Mouse (Mus musculus) adrenal gland, adult 2 months (tissue): ENCODE results near the gene Tnnt2. TPM values are rescaled to one million over a fixed set of nuclear protein-coding genes. Genes with fewer than 3 reads are reported as not detected.

Experiments
- DNase-seq: peaks from one replicate; pipeline ENCODE4 v3.0.0; 2021
- long read RNA-seq: library from polyadenylated mRNA; stranded (forward); transcript quantifications from one replicate; pipeline ENCODE4 v2.0.0, GENCODE M21; 2021
- polyA plus RNA-seq: library from polyadenylated mRNA; depleted of rRNA; stranded (reverse); fragments of >200 nt; gene quantifications from 2 replicates; pipeline ENCODE4 v1.2.3, GENCODE M21; 2012; rRNA removed
- total RNA-seq, 2 experiments: library from RNA; stranded (reverse); gene quantifications; 2 replicates each; pipeline ENCODE4 v1.2.3; 2021

The Tnnt2 gene
- total RNA-seq (1 to 10 TPM; 3.1 to 5.7 TPM), polyA plus RNA-seq (0.66 and 1.00 TPM in 2 replicates)
- long read RNA-seq, partial matches to known transcripts: 0 of 1 reads
- long read RNA-seq, other reads (novel, unspliced or antisense): 1 of 1 reads

DNA sequence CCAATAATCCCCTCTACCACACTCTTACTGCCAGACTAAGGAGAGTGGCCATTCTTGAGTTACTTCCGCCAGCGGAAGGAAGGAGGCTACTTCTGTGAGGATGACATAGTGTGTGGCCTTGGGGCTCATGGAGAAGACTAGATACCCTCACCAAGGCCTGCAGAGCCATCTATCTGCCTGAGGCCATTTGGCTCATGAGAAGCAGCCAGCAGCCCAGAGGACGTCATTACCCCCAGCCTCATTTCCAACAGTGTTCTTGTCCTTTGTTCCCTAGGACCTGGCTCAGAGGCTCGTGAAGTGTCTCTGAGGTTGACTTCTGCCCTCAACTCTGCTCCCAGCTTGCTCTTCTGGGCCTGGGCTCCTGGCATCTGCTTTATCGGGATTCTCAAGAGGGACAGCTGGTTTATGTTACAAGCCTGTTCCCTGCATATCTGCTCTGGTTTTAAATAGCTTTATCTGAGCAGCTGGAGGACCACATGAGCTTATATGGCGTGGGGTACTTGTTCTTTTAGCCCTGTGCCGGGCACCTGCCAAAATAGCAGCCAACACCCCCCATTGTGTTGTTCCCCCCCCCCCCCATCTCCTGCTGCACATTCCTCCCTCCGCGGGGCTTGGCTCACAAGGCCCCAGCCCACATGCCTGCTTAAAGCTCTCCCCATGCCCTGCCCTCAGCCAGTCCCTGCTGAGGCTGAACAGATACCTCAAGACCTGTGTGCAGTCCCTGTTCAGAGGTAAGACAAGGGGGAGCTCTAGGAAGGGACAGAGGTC is at the start of gene Tnnt2:
TSS of gene Tnnt2 (plus strand) at position 639 of the 768 bp plus-strand sequence.
- no peak for DNase-seq

DNA sequence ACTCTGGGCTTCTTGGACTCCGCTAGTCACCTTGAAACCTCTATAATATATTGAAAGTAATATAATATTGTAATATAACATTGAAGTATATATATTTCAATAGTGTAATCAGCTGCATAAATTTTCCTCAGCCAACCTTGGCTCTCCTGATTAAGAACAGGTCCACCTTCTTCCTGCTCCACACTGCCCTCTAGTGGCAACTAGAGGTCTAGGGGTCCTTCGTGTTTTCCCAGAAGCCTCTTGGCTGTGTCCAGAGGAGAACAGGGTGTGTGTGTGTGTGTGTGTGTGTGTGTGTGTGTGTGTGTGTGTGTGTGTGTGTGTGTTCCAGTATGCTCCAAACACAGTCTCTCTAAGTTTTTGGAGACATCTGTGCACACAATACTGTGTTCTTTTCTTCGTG is 48.4 kb upstream of the Tnnt2 start:
- peak; percentile 67 for DNase-seq

DNA sequence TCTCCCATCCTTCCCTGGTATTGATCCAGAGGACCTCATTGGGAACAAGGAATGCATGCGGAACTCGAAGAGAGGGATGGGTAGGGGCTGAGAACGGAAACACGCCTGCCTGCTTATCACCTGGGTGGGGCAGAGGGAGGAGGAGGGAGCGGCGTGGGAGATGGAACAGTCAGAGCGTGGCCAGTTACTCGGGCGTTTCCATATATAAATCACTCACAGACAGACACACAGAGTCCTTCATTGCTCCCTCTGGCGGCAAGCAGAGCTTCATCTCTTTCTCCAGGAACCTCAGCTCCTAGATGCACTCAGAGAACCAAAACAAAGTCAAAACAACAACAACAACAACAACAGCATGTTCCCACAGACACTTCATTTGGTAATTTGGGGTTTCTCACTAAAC is 47.4 kb upstream of the Tnnt2 start:
- peak; percentile 33 for DNase-seq

DNA sequence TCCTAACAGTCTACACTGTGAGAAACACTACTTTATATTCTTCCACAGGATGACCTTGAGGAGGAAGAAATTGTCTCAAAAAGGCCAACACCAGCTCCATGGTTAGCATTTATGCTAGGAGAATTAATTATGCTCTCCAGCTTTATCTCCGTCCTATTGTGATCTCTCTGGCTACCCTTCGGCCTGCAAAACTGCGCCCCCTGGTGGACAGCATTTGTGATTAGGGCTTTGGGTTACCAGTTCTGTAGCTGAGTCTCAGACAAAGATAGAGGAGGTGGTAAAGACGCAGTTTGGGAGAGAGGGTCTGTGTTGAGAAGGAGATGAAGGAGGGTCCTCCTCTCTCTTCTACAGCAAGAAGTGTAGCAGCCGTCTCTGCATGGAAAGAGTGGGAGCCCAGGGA is 46.3 kb upstream of the Tnnt2 start:
- peak; percentile 62 for DNase-seq

DNA sequence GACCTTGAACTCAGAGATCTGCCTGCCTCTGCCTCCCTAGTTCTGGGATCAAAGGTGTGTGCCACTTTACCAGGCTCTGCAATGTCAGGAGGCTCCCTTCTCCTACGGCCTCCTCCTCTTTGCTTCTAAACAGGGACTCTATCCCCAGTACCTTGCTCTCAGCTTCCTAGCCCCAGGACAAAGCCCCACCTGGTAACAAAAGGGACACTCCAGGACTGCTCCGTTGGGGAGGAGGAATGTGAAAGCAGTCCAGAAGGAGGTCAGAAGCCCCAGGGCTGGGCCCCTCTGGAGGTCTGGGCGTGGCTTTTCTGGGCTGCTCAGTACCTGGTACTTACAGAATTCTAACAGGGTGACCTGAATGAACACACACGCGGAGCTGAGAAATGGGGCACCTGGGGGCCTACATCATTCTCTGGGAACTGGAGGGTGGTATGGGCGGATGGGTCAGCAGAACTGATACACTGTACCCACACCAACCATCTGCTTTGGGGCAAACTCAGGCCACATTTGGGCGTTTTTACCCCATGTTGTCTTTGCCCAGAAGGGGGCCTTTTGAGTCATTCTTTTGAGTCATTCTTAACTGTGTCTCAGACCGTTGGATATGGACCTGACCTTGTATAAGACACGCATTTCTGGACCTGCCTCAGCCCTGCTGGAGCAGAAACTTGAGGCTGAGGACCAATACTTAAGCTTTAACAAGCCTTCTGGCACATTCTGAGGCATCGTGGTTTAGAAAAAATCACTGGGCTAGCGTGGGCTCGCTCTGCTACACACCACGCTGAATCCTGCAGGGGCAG is 43.8 kb upstream of the Tnnt2 start:
- DNase-seq: no peak

DNA sequence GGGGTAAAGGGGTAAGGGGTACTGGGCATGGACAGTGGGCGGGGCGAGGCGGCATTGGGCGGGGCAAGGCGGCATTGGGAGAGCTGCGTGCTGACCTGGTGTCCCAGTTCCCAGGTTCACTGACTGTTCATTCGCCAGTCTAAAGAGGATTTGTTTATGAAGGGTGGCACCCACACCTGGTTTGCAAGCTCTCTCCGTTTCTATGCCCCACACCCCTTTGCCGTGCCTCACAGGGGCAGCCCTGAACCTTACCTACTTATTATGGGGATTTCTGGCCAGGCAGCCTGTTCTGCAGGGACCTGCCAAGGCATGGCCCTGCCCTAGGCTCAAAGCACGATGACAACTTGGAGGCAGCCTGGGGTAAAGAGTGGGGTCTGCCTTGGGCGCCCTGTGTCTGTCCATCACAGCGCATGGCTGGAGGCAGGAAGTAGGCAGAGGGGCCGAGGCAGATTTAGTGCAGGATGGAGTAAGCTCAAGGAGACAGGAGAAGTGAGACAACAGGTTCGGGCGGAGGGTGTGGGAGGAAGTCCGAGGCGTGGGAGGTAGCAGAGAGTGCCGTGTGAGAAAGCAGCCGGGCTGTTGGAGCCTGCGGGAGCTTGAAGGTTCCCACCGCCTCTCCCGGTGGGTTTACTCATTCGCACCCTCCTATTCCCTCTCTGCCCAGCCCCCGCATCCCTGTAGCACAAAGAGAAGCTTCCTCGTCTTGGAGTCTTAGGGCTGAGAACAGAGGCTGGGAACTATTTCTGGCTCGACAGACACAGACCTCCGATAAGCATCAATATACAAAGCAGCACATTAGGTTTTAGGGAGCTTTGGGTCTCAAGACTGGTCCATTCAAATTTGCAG is 42.6 kb upstream of the Tnnt2 start:
- no peak for DNase-seq

DNA sequence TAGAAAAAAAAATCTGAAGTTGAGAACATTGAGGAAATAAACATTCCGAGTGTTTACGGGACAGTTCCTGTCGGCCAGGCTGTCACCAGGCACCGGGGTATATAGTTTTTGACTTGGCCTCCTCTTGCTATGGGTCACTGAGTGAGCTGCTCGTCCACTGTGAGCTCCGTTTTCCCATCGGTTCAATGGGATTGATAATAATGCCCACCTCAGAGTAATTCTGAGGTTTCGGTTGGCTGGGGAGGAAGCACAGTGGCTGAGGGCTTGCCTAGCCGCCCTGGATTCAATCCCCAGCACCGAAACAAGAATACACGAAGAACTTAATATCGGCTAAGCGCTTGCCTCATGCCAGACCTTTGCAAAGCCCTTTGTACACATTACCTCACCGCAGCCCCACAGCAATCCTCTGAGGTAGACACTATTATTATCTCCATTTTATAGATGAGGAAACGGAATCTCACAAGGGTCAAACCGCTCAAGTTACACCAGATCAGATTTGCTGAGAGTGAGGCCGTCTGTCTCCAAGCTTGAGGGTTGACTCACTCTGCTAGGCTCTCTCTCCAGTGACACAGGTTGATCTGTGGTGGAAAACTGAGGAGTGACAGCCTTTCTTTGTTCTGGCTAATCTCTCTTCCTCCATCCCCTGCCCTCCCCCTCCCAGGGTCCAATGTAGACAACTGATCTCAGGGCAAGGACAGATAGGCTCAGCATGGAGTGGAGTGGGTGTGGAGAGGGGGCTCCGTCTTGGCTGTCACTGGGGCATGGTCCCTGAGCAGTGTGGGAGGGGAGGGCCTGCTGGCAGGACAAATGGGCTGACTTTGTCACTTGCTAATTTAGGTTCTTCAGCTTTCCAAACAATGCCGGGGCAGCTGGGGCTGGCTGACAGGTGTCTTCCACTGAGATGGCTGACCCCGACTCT is 41.7 kb upstream of the Tnnt2 start:
- no peak for DNase-seq

DNA sequence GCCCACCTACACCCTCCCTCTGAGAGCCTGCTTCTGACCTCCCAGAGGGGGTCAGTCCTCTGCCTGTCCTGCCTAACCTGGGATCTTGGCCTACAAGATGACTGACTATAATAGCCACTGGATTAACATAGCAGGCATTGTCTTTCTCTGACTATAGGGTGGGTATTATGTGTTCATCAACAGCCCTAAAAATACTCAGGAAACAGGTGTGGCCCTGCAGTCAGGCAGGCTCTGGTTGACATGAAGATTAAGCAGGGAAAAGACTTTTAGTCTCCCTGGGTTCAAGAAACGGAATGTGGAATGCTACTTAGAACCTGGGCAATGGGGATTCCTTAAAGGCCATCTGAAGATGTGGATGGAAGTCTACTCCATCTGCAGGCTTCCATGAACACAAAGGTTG is 37.7 kb upstream of the Tnnt2 start:
- no peak for DNase-seq

DNA sequence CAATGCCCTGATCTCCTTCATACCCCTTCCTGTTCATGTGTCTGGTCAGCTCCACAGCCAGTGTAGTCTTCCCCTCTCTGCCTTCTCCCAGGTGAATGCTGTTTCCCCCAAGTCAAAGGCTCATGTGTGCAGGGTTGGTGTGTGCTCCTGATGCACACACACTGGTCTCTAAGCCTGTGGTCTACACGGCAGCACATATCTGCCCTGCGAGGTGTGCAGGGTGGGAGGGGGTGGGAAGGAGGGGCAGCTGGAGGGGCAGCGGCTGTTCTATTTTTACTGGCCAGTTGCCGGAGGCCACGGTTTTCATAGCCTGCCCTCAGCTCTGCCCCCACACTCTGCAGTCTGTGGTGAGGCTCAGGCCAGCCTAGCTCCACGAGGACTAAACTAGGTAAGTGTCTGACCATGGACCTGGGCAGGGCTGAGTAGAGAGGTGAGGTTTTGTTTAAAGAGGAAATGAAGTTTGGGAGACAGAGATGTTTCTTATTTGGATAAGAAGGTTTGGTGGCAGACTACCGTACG is 37.0 kb upstream of the Tnnt2 start:
- no peak for DNase-seq

DNA sequence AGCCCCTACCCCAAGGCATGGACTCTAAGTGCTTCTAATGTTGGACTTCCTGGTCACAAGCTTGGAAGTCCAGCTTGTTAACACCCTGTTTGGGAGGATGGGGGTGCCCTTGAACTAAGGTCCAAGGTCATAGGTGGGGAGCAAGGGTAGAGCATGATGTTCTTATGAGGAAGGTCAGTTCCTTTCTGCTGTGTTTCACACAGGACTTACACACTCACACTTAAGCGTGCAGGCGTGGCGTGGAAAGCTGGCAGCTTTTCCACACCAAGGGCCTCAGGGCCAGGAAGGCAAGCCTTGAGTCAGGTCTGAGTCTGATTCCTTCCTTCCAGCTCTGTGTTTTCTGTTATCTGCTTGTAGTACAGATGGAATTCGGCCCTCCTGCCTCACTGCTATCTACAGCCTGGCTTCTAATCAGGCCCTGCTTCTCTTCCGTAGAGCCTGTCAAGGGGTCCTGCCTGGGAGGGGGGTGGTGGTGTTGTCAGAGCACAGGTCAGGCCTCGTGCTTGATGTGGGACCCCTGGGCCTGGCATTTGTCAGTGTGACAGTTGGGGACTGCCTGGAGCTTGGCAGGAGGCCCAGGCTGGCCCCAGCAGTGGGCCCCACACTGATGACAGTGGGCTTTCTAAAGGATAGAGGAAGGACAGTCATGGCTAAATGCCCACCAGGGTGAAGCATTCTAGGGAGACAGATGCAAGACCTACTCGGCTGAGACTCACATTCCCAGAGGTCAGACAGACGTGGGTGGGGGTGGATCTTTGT is 35.8 kb upstream of the Tnnt2 start:
- no peak for DNase-seq

DNA sequence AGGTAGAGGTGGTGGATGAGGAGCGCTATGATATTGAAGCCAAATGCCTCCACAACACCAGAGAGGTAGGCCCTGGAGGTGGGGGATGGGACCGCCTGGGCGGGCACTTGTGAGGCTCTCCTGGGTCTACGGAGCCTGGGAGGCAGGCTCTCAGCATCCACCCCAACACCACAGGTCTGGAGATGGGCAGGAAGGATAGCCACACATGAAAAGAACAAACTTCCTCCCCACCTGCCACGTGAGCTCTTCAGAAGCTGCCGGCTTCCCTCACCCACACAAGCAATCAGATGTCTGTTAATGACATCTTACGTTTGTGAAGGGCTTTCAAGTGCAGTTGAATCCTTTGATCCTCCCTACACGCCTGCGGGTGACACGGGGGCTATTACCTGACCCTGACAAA is 28.6 kb upstream of the Tnnt2 start:
- DNase-seq: no peak

DNA sequence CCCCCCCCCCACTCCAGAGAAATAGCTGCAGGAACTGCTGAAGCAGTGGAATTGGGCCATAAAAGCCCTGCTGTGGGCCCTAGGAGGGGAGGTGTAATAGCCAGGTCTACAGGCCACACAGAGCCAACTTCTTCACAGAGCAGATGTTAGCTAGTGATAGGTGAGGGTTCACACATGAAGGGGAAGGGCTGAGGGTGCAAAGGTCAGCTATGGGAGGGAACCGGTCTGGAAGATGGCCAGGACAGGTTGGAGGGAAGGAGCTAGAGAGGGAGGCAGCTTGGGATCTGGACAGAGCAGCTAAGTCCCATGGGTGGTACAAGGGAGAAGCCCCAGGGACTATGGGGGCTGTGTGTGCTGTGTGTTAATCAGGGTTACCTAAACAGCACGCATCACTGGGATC is 26.0 kb upstream of the Tnnt2 start:
- no peak for DNase-seq

DNA sequence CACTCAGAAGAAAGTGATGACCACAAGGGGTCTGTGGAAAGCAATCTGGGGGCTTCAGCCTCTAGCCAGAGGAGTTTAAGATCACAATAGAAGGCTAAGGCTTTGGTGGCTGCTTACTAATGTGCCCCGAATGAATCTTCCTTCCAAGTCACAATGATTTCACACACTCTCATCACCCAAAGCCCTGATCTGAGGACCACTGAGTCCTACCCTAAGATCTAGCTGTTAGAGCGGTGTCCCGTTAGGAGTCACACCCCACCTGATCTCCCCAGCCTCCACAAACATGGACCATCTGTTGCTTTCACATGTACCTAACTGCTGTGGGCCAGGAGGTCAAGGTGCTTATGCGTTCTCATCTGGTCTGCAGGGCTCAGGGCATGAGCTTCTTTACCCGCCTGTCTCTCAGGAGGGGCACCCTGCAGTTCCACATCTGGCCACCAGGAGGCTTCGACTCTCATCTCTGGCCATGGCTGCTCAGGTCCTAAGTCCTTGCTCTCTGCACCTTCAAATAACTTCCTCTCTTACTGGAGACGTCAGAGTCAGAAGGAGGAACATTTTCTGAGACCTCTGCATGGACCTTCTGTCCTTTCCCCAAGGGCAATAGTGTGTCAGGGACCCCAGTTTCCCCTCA is 25.0 kb upstream of the Tnnt2 start:
- DNase-seq: peak; percentile 77

DNA sequence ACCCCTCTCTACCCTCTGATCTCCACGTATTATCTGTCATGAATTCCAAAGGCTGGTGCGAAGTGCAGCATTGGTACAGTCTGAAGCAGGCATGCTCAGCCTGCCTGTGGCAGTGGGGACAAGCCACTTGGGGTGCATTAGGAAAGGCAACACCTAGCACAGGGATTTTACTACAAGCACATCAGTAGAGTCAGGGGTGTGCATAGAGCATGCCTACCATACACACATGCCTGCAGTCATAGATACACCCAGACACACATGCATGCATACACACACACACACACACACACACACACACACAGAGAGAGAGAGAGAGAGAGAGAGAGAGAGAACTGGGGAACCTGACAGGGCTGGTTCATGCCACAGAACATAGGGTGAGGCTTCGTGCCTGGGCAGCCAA is 23.9 kb upstream of the Tnnt2 start:
- no peak for DNase-seq

DNA sequence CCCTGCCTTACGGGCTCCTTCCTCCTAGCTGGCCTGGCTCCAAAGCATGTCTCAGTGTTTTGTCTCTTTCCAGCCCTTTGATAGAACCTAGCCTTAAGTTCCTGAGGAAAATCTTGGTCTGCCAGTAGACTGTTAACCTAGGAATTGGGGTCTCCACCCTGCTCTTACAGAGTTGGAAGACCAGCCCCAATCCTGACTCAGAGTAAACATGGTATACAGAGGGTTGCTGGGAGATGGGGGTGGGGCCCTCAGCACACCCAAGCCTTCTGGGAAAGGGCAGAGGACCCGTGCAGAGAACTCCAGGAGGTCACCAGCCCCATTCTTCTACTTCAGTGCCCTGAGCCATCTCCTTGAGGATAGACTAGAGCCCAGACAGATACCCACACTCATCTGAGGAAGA is 23.5 kb upstream of the Tnnt2 start:
- DNase-seq: no peak

DNA sequence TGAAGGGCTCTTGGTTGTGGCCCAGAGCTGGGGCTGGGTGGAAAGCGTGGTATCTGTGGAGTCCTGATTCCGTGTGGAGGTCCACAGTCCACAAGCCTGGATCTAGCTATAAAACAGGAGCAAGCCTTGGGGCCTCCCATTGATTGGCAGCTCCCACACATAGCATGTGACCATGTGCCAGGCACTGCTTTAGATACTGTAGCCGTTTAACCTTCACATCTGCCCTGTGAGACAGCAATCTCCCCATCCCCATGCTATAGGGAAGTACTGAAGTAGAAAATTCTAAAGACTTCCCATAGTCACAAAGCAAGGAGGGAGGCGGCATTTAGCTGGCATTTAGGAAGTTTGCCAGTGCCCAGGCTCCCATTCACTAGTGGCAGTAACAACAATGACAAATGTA is 23.1 kb upstream of the Tnnt2 start:
- DNase-seq: no peak

DNA sequence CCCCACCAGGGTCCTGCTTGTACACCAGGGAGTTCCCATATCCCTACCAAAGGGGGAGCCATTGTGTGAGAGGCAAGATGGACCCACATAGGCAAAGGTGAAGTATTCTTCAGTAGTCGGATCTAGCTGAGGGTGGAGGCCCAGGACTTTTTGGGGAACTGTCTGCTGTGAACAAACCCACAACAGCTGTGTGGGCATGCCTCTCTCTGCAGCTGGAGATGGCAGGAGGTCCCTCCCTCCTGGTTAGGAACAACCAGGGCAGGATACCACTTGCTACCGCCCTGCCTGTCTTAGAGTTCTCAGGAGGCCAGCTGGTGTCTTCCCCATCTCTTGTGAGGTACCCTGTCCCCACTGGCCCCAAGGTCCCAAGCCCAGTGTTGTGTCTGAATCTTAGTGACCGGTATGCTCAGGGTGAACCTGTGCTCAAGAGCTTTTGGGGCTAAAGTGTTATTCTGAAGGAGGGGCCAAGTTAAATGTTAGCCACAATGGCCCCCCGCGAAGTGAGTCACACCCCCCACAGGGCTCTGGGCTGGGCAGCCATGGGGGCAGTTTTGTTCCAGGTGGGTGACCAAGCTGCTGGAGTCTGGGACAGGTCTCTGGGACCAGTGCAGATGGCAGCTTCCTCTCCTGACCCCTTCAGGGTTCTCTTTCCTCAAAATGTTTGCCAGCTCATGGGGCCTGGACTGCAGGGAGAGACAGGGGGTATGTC is 22.3 kb upstream of the Tnnt2 start:
- DNase-seq: no peak

DNA sequence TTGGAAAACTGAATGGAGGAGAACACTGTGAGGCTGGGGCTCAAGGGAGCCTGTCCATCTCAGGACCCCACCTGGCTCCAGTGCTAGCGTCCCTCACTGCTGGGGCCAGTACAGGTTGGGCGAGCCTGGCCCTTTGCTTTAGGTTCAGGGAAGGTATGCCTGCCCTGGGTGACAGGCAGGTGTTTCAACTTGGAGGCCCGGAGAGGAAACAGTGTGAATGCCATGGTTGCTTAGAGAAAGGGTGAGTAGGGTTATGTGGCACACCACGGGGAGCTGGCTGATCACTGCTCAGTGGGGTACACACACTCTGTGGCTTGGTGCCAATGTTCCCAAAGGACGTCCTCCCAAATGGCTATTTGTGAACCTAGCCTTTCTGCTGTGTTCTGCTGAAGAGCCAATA is 21.6 kb upstream of the Tnnt2 start:
- DNase-seq: no peak

DNA sequence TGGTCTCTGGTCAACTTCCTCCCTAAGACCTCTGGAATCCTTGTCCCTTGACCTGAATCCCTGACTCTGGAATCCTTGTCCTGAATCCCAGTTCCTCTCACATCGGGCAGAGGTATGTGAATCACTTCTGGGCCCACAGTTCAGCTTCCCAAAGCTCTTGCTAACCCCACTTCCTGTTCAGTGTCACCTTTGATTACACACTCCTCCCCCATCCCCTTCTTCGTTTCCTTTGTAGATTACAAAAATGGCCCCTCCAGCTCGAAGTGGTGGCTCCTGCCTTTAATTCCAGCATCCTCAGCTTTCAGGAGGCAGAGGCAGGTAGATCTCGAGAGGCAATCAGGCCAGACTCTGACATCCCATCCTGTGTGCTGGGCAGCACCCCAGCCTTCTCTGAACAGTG is 18.6 kb upstream of the Tnnt2 start:
- DNase-seq: no peak
